Mouse (Mus musculus) embryonic facial prominence, embryonic 11.5 days (tissue): ENCODE data around the gene Gm5105. TPM values are rescaled to one million over a fixed set of nuclear protein-coding genes. Genes with fewer than 3 reads are reported as not detected.

Source experiments
- ATAC-seq: fragments of 200-750 bp; cut with Nextera tagmentation; replicated peaks from 2 replicates; pipeline ENCODE4 v1.8.0; 2017; ENCODE audit warnings: low read depth; ENCODE audit not compliant: insufficient number of reproducible peaks, low FRiP score, low TSS enrichment
- DNase-seq: peaks from one replicate; pipeline ENCODE4 v3.0.0-alpha.2; 2015; ENCODE audit warnings: low spot score
- H3K27ac ChIP-seq: fragments of 300-500 bp; sonication (generic); replicated peaks from 2 replicates; pipeline ENCODE4 v1.5.1; 2014; ENCODE audit warnings: mild to moderate bottlenecking, low read depth, low read length, control low read depth
- H3K27me3 ChIP-seq: fragments of 300-500 bp; sonication (generic); 2 replicates; pipeline ENCODE4 v1.6.1; 2014; ENCODE audit warnings: mild to moderate bottlenecking, low read length, moderate library complexity, mixed read lengths; ENCODE audit not compliant: control insufficient read depth, insufficient read depth
- H3K36me3 ChIP-seq: fragments of 300-500 bp; sonication (generic); replicated peaks from 2 replicates; pipeline ENCODE4 v1.6.1; 2014; ENCODE audit warnings: low read depth, mild to moderate bottlenecking, low read length, moderate library complexity, mixed read lengths; ENCODE audit not compliant: control insufficient read depth, insufficient read depth
- H3K4me1 ChIP-seq: fragments of 300-500 bp; sonication (generic); 2 replicates; pipeline ENCODE4 v1.6.1; 2014; ENCODE audit warnings: low read length, mixed read lengths; ENCODE audit not compliant: control insufficient read depth, insufficient read depth
- H3K4me2 ChIP-seq: fragments of 300-500 bp; sonication (generic); 2 replicates; pipeline ENCODE4 v1.6.1; 2014; ENCODE audit warnings: low read depth, mild to moderate bottlenecking, control low read depth, low read length, moderate library complexity
- H3K4me3 ChIP-seq: fragments of 300-500 bp; sonication (generic); 2 replicates; pipeline ENCODE4 v1.5.1; 2014; ENCODE audit warnings: low read depth, low read length, control low read depth
- H3K9ac ChIP-seq: fragments of 300-500 bp; sonication (generic); replicated peaks from 2 replicates; pipeline ENCODE4 v1.6.1; 2014; ENCODE audit warnings: mild to moderate bottlenecking, control low read depth, low read length
- H3K9me3 ChIP-seq: fragments of 300-500 bp; sonication (generic); replicated peaks from 2 replicates; pipeline ENCODE4 v1.6.1; 2016; ENCODE audit warnings: mild to moderate bottlenecking, low read length, inconsistent platforms, mixed read lengths; ENCODE audit not compliant: control insufficient read depth
- WGBS: fragments of 180-500 bp; shearing (Covaris S2); extraction: QIAGEN DNeasy Blood & Tissue Kit; methylation state at CpG from one replicate; pipeline ENCODE4 v1.1.7; 2014; 5-methylcytosine and 5-hydroxymethylcytosine counted together
- polyA plus RNA-seq: library from polyadenylated mRNA; unstranded; fragments of >200 nt; fragmentation: Nextera tagmentation; extraction: Ambion mirVana; gene quantifications from 2 replicates; pipeline ENCODE4 v1.2.1, GENCODE M21; 2014

Gene Gm5105
- polyA plus RNA-seq, 1 experiment from 2014 or later = not detected

- 0 out of 2 replicates have a peak, but pooled peaks cover under 1% of the 10 kb centered on the region for H3K4me1 ChIP-seq
- no peak within 1 kb of the TSS for H3K9ac ChIP-seq
- no peaks in the 10 kb centered on the region for H3K27me3 ChIP-seq
- WGBS = 72% methylated on average over 33 of the region's 33 CpGs
- H3K27ac ChIP-seq = no peak within 1 kb of the TSS
- no peak within 1 kb of the TSS for H3K4me3 ChIP-seq
- no peaks in the 10 kb centered on the region for H3K9me3 ChIP-seq
- H3K36me3 ChIP-seq = no peaks in the 10 kb centered on the region
- ATAC-seq = 0 out of 2 replicates have a peak, but pooled peaks have one; percentile 10
- no peak within 1 kb of the TSS for H3K4me2 ChIP-seq
- DNase-seq = no peak
These were observed 2.2 kb downstream of the Gm5105 start, which contains the start of gene 1110002E22Rik for GRCm38 (mm10) chr3:138064732-138065645. 1110002E22Rik (plus strand) TSS chr3:138065052.

GRCm38 (mm10) chr3:138063731-138064329 is 3.4 kb downstream of the Gm5105 start:
- Histone ChIP-seq H3K9ac (no peak overlapping the region), H3K4me2 (no peak overlapping the region), H3K4me3 (no peak overlapping the region), H3K4me1 (no peaks in the 10 kb centered on the region), H3K36me3 (no peaks in the 10 kb centered on the region), H3K27me3 (no peaks in the 10 kb centered on the region), H3K27ac (no peak overlapping the region), H3K9me3 (no peaks in the 10 kb centered on the region)
- ATAC-seq (no peak), DNase-seq (no peak)
- WGBS = 67% methylated on average over 14 of the region's 14 CpGs

GRCm38 (mm10) chr3:138062673-138063072 is 4.5 kb downstream of the Gm5105 start:
- ATAC-seq (no peak), DNase-seq (no peak)
- H3K4me1 ChIP-seq = no peaks in the 10 kb centered on the region
- H3K9ac ChIP-seq = no peak overlapping the region
- H3K4me3 ChIP-seq = no peak overlapping the region
- H3K27me3 ChIP-seq = no peaks in the 10 kb centered on the region
- no peaks in the 10 kb centered on the region for H3K9me3 ChIP-seq
- H3K4me2 ChIP-seq = no peak overlapping the region
- no peaks in the 10 kb centered on the region for H3K36me3 ChIP-seq
- WGBS = 84% methylated on average over 4 of the region's 4 CpGs
- no peak overlapping the region for H3K27ac ChIP-seq

GRCm38 (mm10) chr3:138061205-138061911 is 5.8 kb downstream of the Gm5105 start:
- ATAC-seq (no peak), DNase-seq (no peak)
- H3K4me3 ChIP-seq = no peak overlapping the region
- no peaks in the 10 kb centered on the region for H3K36me3 ChIP-seq
- no peaks in the 10 kb centered on the region for H3K9me3 ChIP-seq
- H3K27me3 ChIP-seq = no peaks in the 10 kb centered on the region
- no peak overlapping the region for H3K4me2 ChIP-seq
- WGBS = 86% methylated on average over 9 of the region's 9 CpGs
- H3K9ac ChIP-seq = no peak overlapping the region
- H3K27ac ChIP-seq = no peak overlapping the region
- H3K4me1 ChIP-seq = no peaks in the 10 kb centered on the region

- Histone ChIP-seq H3K27ac (no peak overlapping the region), H3K36me3 (no peaks in the 10 kb centered on the region), H3K27me3 (no peaks in the 10 kb centered on the region), H3K9ac (no peak overlapping the region), H3K4me3 (no peak overlapping the region), H3K9me3 (no peaks in the 10 kb centered on the region), H3K4me1 (no peaks in the 10 kb centered on the region), H3K4me2 (no peak overlapping the region)
- DNase-seq (no peak), ATAC-seq (no peak)
- WGBS = 92% methylated on average over 7 of the region's 7 CpGs
These were observed 6.8 kb downstream of the Gm5105 start for GRCm38 (mm10) chr3:138060429-138060828.

GRCm38 (mm10) chr3:138058226-138058625 is 9.0 kb downstream of the Gm5105 start:
- H3K4me3 ChIP-seq = no peak overlapping the region

GRCm38 (mm10) chr3:138056976-138057375 is 10.2 kb downstream of the Gm5105 start:
- H3K4me2 ChIP-seq = no peak overlapping the region
- H3K27ac ChIP-seq = no peak overlapping the region
- no peak for DNase-seq
- WGBS = 71% methylated on average over 7 of the region's 7 CpGs
- H3K9me3 ChIP-seq = no peaks in the 10 kb centered on the region
- H3K27me3 ChIP-seq = no peaks in the 10 kb centered on the region
- H3K4me3 ChIP-seq = no peak overlapping the region
- ATAC-seq = no peak
- no peaks in the 10 kb centered on the region for H3K36me3 ChIP-seq
- H3K4me1 ChIP-seq = no peaks in the 10 kb centered on the region
- no peak overlapping the region for H3K9ac ChIP-seq

More at GRCm38 (mm10) chr3:138058226-138058625, 9.0 kb downstream of the Gm5105 start:
- ATAC-seq (no peak), DNase-seq (no peak)
- no peaks in the 10 kb centered on the region for H3K27me3 ChIP-seq
- no peak overlapping the region for H3K9ac ChIP-seq
- no peak overlapping the region for H3K27ac ChIP-seq
- H3K4me1 ChIP-seq = no peaks in the 10 kb centered on the region
- no peak overlapping the region for H3K4me2 ChIP-seq
- 54% methylated on average over 4 of the region's 4 CpGs for WGBS
- H3K9me3 ChIP-seq = no peaks in the 10 kb centered on the region
- no peaks in the 10 kb centered on the region for H3K36me3 ChIP-seq
